Mouse (Mus musculus) Patski (cell line): ENCODE data around the gene Rspo1. TPM values are rescaled to one million over a fixed set of nuclear protein-coding genes. Genes with fewer than 3 reads are reported as not detected.
A peak's percentile ranks its signal among the peaks of the same experiment; 100 is the strongest.

Experiments used
- ATAC-seq: fragments of 100-300 bp; one replicate; pipeline ENCODE4 v1.8.0; 2021
- CTCF ChIA-PET: fragments of 350-600 bp; sonication (Branson Sonifier 250); formaldehyde crosslinking; loops from one replicate; lab custom pipeline; 2022; ENCODE audit warnings: inconsistent platforms; lab: Charles Lee
- POLR2A ChIA-PET: fragments of 350-600 bp; sonication (Branson Sonifier 250); formaldehyde crosslinking; loops from one replicate; lab custom pipeline; 2022; ENCODE audit warnings: antibody characterized with exemption, inconsistent platforms; lab: Charles Lee
- DNase-seq: peaks from one replicate; pipeline ENCODE4 v3.0.0-alpha.2; 2011; ENCODE audit warnings: low read depth, low spot score
- H3K27me3 ChIP-seq: fragments of 371-371 bp; one replicate; pipeline ENCODE4 v1.5.1; 2021
- CTCF ChIP-seq: fragments of 100-300 bp; IDR thresholded peaks from one replicate; pipeline ENCODE4 v1.5.1; 2021
- in situ Hi-C: fragments of 300-500 bp; cut with MboI; formaldehyde crosslinking; loops from 3 replicates; pipeline ENCODE4 v1.11.1; 2018; ENCODE audit warnings: low pct_unique_long_range_greater_than_20kb, mixed read lengths
- polyA plus RNA-seq: library from polyadenylated mRNA; unstranded; gene quantifications from one replicate; pipeline ENCODE4 v1.2.3, GENCODE M21; 2021

The Rspo1 gene
- polyA plus RNA-seq, 1 experiment from 2014 or later, result not detected

DNA sequence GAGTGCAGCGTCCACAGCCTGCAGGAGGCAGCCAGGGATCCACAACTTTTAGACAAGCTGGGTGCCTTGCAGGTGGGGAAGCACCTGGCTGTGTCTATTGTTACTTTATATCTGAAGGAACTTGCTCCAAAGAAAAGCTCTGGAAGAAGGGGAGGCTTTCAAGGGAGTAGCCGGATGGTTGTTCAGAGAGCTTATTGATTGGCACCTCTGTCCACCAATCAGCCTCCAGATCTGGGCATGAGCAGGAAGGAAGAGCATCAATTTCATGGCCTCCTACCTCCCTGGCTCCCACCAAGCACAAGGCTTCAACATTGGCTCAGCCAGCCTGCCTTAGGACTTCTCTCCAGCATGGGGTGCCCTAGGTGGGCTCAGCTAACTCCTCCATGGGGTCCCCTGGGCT lies 12.9 kb upstream of the Rspo1 start:
- POLR2A ChIA-PET, result interaction anchor here (0.9 kb wide), 1 partner anchor 18 kb away, joined by 4 read pairs; no protein-coding TSS in a partner anchor
- in situ Hi-C loops, result no loop called here
- TF ChIP-seq CTCF, result no peak
- no peak for DNase-seq
- ATAC-seq, result no peak
- H3K27me3 ChIP-seq, result peaks cover 15% of the 10 kb centered on the region
- CTCF ChIA-PET, result no interaction called here

GRCm38 (mm10) chr4:124978201-124978600 lies 8.0 kb upstream of the Rspo1 start:
- DNase-seq (no peak), ATAC-seq (no peak)
- POLR2A ChIA-PET, result no interaction called here
- CTCF ChIA-PET, result no interaction called here
- peaks cover 22% of the 10 kb centered on the region for H3K27me3 ChIP-seq
- no peak for TF ChIP-seq CTCF
- in situ Hi-C loops, result no loop called here

GRCm38 (mm10) chr4:124983893-124984526 lies 2.2 kb upstream of the Rspo1 start:
- DNase-seq (peak; percentile 59), ATAC-seq (no peak)
- ChIA-PET POLR2A (no interaction called here), CTCF (no interaction called here)
- in situ Hi-C loops, result no loop called here
- TF ChIP-seq CTCF, result no peak
- H3K27me3 ChIP-seq, result peaks cover 49% of the 10 kb centered on the region

GRCm38 (mm10) chr4:124984871-124985670 lies 1.2 kb upstream of the Rspo1 start:
- DNase-seq, result no peak
- ChIA-PET CTCF (no interaction called here), POLR2A (no interaction called here)
- peaks cover 46% of the 10 kb centered on the region for H3K27me3 ChIP-seq
- no peak for ATAC-seq
- TF ChIP-seq CTCF, result no peak
- in situ Hi-C loops, result no loop called here

GRCm38 (mm10) chr4:124986739-124987710 lies 795 bp downstream of the Rspo1 start:
- no peak for DNase-seq
- H3K27me3 ChIP-seq, result peaks cover 60% of the 10 kb centered on the region
- no peak for TF ChIP-seq CTCF
- no peak for ATAC-seq
- CTCF ChIA-PET, result no interaction called here
- POLR2A ChIA-PET, result no interaction called here
- in situ Hi-C loops, result no loop called here

GRCm38 (mm10) chr4:124987711-124988097 lies 1.5 kb downstream of the Rspo1 start:
- ATAC-seq (no peak), DNase-seq (no peak)
- POLR2A ChIA-PET, result no interaction called here
- CTCF ChIA-PET, result no interaction called here
- no peak for TF ChIP-seq CTCF
- H3K27me3 ChIP-seq, result peaks cover 60% of the 10 kb centered on the region
- in situ Hi-C loops, result no loop called here

DNA sequence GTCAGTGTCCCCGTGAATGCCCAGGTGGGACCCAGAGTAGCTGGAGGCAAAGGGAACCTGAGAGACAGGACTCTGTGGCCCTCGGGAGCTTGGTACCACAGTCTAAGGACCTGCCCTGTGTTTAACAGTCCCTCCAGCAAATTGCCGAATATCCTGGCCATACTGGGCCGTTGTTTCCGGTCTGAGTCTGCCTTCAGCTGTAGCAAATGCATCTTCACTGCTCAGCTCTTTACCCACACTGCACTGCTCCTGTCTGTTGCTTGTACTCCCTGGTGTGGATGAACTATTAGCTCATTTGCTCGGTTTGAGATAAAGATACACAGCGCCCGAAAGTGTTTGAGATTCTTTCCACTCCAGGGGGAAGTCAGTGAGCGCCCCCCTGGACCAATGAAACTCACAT lies 2.2 kb downstream of the Rspo1 start:
- in situ Hi-C loops, result no loop called here
- no peak for TF ChIP-seq CTCF
- H3K27me3 ChIP-seq, result peaks cover 56% of the 10 kb centered on the region
- CTCF ChIA-PET, result no interaction called here
- POLR2A ChIA-PET, result interaction anchor here (0.7 kb wide), 1 partner anchor 32 kb away, joined by 3 read pairs; no protein-coding TSS in a partner anchor
- no peak for DNase-seq
- ATAC-seq, result no peak

- in situ Hi-C loops, result no loop called here
- ATAC-seq (no peak), DNase-seq (no peak)
- peaks cover 48% of the 10 kb centered on the region for H3K27me3 ChIP-seq
- ChIA-PET POLR2A (interaction anchor here (0.6 kb wide), 1 partner anchor 372 kb away, joined by 4 read pairs; no protein-coding TSS in a partner anchor), CTCF (no interaction called here)
- TF ChIP-seq CTCF, result no peak
These were observed 3.6 kb downstream of the Rspo1 start for GRCm38 (mm10) chr4:124989787-124990253.

DNA sequence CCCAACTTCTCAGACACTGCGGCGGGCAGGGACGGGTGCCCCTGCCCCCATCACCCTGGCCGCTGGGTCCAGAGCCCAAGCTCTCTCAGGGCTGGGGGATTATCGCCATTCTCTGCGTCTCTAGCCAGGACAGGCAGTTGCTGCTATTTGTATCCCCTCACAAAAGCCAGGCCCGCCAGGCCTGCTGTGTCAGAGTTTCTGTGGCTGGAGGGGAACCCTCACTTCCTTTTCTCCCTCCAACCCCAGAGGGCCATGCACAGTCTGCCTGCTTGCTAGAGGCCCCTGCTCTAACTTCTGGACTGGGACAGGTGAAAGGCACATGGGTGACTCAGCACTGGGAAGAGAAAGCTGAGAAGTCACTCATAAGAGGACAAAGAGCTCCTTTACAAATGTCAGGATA lies 4.1 kb downstream of the Rspo1 start:
- no peak for DNase-seq
- no peak for ATAC-seq
- CTCF ChIA-PET, result no interaction called here
- peaks cover 42% of the 10 kb centered on the region for H3K27me3 ChIP-seq
- POLR2A ChIA-PET, result interaction anchor here (0.6 kb wide), 1 partner anchor 371 kb away, joined by 4 read pairs; no protein-coding TSS in a partner anchor
- no peak for TF ChIP-seq CTCF
- in situ Hi-C loops, result no loop called here

GRCm38 (mm10) chr4:124997479-124998147 lies 11.4 kb downstream of the Rspo1 start:
- no peaks in the 10 kb centered on the region for H3K27me3 ChIP-seq
- ChIA-PET POLR2A (no interaction called here), CTCF (no interaction called here)
- in situ Hi-C loops, result no loop called here
- DNase-seq (no peak), ATAC-seq (no peak)
- TF ChIP-seq CTCF, result no peak
